In genomic region chr3:41083790-41084112, GRCm38 (mm10) we compare ENCODE assay signal across 8 mouse cellular contexts. TPM values are rescaled to one million over a fixed set of nuclear protein-coding genes. Genes with fewer than 3 reads are reported as not detected.
DNase-seq lines count a peak whose midpoint lies in the region; ATAC-seq lines count a peak whose summit lies in the region.

No protein-coding gene starts in this region.

- DNase-seq in heart, postnatal 10 days, result no peak
- peak; percentile 65 for DNase-seq in NIH3T3 (ENCODE audit: low read depth)
- no peak for DNase-seq in hindbrain, embryonic 10.5 days (ENCODE audit: low spot score)
- DNase-seq in right cerebral cortex, adult 18-20 months, result no peak
- DNase-seq in layer of hippocampus, adult 9-11 months, result no peak
- no peak for DNase-seq in adrenal gland, postnatal 25 days

- H3K9me3 ChIP-seq in heart, embryonic 16.5 days (replicated peaks; ENCODE audit: control insufficient read depth, low read length), result no peaks in the 10 kb centered on the region
- no peaks in the 10 kb centered on the region for H3K9me3 ChIP-seq in hindbrain, embryonic 10.5 days

- peaks cover 9% of the 10 kb centered on the region for H3K4me1 ChIP-seq in heart, embryonic 16.5 days (ENCODE audit: control insufficient read depth, insufficient read depth, low read length)
- peaks cover 28% of the 10 kb centered on the region for H3K4me1 ChIP-seq in hindbrain, embryonic 10.5 days (replicated peaks)

- peak overlapping the region; percentile 94 for H3K27ac ChIP-seq in heart, embryonic 16.5 days (ENCODE audit: low read length)
- peak overlapping the region; percentile 94 for H3K27ac ChIP-seq in hindbrain, embryonic 10.5 days

- H3K4me3 ChIP-seq in heart, embryonic 16.5 days (ENCODE audit: low read length), result peak overlapping the region; percentile 98
- H3K4me3 ChIP-seq in hindbrain, embryonic 10.5 days, result peak overlapping the region; percentile 78

- WGBS in heart, embryonic 16.5 days, result 1% methylated on average over 6 of the region's 6 CpGs
- WGBS in hindbrain, embryonic 10.5 days, result 4% methylated on average over 6 of the region's 6 CpGs

- peak overlapping the region; percentile 86 for H3K4me2 ChIP-seq in heart, embryonic 16.5 days (ENCODE audit: low read depth, low read length)

- peak; percentile 12 for ATAC-seq in heart, embryonic 16.5 days (replicated peaks; ENCODE audit: extremely low read depth, insufficient read depth, low FRiP score)
- peak; percentile 14; the same call in 1 of the 2 replicates for ATAC-seq in megakaryocyte progenitor cell, adult 5-6 weeks (replicated peaks; ENCODE audit: poor library complexity)

- intact Hi-C loops in heart, postnatal 10 days (cut with DNase I), result loop anchor here (5.0 to 10.0 kb wide), 5 partner anchors 79 to 479 kb away; partner anchors contain the start of gene Hspa4l

- H3K27me3 ChIP-seq in heart, embryonic 16.5 days (ENCODE audit: control insufficient read depth, insufficient read depth, low read length), result no peaks in the 10 kb centered on the region
- H3K27me3 ChIP-seq in hindbrain, embryonic 10.5 days (ENCODE audit: insufficient read depth, poor library complexity, severe bottlenecking), result no peaks in the 10 kb centered on the region

- H3K36me3 ChIP-seq in heart, embryonic 16.5 days (ENCODE audit: control insufficient read depth, insufficient read depth), result no peaks in the 10 kb centered on the region; the same call in 1 of the 2 replicates
- no peaks in the 10 kb centered on the region for H3K36me3 ChIP-seq in hindbrain, embryonic 10.5 days

- peak overlapping the region; percentile 95 for H3K9ac ChIP-seq in heart, embryonic 16.5 days (ENCODE audit: low read length)

RNA-seq across cellular contexts. Expression of gene Pgrmc2, which starts 0.9 kb away (rescaled TPM):
- polyA plus RNA-seq in heart, embryonic 16.5 days (2015; fragmentation: Nextera tagmentation; extraction: Ambion mirVana), result 45.7 and 47.8 TPM in 2 replicates
- 10 to 100 TPM; 42.3 to 46.9 TPM for total RNA-seq in heart, postnatal 10 days (2021)
- 29.8 and 32.5 TPM in 2 replicates for polyA plus RNA-seq in hindbrain, embryonic 10.5 days (2016; fragmentation: Nextera tagmentation; extraction: Ambion mirVana)
- 22.8 and 30.2 TPM in 2 replicates for total RNA-seq in megakaryocyte progenitor cell, adult 5-6 weeks (2015)
- total RNA-seq in megakaryocyte progenitor cell, adult 5-6 weeks (2017), result 15.1 and 20.3 TPM in 2 replicates
- total RNA-seq in adrenal gland, postnatal 25 days (2021), result 49.0 and 55.4 TPM in 2 replicates
